Mouse (Mus musculus): ENCODE measurements around the gene Afap1.

Afap1 gene

DNA sequence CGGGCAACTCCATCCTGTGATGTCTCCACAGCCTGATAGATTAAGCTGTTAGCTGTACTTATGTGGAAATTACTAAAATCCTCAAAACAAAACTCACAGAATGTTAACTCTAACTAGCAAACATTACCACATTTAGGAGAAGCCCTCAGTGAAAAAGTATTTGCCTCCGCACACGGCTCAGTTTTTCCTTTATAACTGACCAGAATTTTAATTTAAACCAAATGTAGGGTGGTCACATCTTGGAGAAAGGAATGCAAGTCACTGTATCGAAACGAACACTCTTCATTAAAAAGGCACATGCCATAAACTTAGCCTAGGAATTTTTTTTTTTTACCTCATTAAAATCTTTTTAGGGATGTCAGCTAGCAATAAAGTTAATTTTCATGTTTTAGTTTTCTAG is 87.4 kb downstream of the Afap1 start:
- DNase-seq = no peak

DNA sequence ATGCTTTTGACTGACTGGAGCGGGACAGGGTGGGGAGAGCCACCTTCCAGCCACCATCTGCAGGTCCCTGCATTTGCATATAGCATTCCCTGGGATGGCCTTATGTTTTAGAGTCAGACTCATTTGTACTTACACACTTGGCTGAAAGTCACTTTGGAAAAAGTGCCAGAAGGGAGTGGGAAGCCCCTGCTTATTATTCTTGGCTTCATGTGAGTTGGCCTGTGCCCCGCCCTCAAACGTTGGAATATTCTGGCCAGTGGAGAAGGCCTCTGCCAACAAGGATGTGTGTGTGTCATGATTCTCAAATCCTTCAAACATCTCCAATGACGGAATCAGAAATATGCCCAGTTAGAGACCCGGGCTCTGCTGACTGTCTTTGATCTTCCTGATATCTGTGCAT is 88.2 kb downstream of the Afap1 start:
- DNase-seq = no peak

DNA sequence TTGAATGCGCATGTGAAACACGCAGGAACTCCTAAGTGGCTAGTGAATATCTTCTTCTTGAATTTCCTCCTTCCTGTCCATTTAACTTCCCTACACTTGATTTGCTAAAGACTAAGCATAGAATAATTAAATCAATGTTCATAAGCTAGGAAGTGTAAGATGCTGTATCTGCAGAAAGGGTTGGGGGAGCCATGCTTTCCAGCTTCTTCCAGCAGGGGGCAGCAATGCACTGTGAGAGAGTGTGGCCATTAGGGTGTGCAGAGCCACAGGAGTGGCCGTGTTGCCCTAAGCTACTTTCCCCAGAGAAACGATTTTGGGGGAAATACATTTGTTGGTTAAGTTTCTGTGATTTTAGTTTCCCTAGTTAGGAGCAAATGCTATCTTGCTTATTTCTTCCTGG is 88.9 kb downstream of the Afap1 start:
- peak; percentile 45 to 78 for DNase-seq

DNA sequence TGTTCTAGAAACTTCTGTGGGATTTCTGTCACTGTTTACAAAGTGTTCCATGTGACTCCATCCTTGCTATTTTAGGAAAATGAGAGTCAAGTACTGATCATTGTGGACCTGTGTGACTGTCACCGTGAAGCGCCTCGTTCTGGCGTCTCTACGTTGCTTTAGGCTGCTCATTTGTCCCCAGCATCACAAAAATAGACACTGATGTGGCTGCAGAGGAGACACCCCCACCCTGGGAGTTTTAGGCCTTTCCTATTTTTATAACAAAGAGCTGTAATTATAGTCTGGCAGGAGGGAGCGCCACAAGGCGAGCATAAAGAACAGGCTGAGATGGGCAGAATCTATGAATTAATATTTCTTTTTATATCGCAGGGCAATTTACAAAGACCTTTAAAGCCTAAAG is 92.5 kb downstream of the Afap1 start:
- no peak for DNase-seq

DNA sequence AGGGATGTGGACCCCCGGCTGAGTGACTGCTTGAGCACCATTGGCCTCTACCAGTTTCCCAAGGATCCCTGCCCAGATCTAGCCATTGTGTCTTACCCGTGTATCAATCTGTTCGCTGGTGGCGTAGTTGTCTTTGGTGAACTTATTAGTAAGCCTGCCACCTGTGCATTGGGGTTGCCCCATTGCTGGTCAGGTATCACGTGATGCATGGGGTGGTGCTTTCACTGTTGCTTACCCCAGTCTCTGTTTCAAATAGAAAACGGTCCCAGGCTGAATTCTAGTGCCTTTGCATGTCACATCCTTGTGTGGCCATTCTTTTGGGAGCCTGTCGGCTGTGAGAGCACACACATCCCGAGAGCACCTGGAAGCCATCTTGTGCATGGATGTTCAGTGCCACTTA is 95.0 kb downstream of the Afap1 start:
- no peak for DNase-seq

DNA sequence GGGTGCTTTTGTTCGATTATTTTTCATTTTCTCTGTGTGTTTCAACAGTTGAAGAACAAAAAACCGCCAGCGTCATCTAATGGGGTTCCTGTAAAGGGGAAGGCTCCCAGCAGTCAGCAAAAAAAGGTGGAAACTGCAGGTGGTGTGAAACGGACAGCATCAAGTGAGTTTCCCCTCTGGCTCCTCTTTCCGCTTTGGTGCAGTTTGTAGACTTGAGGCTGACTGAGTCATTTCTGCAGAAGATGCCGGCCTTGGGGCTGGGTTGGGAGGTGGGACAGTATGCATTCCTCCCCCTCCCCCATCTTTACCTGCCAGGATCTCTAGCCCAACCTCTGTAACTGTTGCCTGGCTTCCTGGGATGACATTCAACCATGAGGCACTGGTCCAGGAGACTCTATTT is 96.4 kb downstream of the Afap1 start:
- no peak for DNase-seq

DNA sequence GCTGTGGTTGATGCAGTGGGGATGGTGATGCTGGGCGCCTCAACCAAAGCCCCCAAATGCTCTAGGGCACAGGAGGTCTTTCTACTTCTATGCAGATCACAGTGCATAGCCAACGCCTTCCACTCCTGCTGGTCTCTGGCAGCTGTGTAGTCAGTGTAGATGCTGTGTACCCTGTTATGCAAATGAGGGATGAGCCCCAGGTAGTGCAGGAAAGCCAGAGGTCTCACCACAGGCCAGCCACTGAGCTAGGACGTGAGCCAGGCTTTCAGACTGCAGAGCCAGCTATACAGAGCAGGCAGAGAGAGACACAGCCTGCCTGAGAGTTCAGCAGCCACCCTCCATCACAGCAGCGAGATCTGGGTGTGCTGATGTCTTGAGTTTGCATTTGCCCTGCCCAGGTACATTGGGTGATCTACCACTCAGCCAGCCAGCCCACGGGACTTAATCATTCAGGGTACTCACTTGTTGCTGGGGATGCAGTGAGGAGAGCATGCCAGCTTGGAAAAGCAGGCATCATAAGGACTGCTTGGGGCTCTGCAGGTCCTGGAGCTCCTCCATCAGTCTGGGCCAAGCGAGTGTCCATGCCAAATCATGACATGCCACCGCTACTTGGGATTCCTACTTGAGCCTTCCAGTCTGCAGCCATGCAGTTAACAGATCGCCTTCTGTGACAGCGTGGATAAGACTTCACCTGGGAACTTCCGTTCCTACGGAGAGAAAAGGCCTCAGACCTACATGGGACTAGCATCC is 97.0 kb downstream of the Afap1 start:
- DNase-seq = no peak

DNA sequence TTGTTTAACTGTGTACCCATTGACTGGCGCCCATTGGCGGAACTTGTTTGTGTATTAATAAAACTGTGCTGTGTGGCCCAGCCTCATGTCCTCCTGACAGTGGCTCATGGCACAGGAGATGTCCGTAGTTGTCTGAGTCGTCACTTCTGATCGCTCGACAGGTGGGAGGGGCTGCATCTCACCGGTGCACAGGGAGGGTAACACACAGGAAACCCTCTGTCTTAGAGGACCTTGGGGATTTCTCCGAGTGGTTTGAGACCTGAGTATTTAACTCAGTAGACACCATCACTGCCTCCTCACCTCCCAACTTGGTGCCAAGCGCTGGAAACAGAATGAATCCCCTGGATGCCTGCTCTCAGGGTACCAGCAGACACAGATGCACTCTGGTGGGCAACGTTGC is 110.7 kb downstream of the Afap1 start:
- no peak for DNase-seq

DNA sequence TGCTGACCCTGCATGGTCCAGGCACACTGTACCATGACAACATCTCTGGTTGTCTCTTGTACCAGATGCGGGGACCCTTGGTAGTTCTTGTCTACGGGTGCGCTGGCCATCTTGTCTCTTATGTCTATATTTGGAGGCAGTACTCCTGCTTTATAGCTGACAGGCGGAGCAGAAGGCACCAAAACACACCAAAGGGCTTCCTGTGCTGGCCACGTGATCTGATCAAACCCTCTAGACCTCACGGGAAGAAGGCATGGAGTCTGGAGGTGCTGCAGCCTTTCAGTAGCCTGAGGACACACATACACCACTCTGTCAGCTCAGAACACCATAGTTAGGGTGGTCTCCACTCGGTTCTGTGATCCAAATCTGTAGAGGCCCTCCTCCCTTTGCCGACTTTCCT is 113.0 kb downstream of the Afap1 start:
- DNase-seq = no peak

DNA sequence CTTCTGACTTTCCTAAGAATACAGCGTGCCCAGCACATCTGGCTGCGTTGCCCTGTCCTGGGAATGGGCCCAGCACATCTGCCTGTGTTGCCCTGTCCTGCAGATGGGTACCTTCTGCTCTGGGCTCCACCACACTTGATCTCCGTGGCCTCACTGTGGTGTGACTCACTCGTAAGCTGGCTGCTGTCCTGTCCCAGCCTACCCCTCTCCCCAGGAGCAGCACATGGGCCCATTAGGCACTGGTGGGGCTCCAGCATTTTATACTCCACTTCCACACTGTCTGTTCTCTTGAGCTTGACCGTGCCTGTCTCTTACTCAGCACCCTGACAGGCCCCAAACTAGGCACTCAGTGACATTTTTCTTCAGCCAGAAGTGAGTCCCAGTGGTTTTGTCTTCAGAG is 113.5 kb downstream of the Afap1 start:
- no peak for DNase-seq

DNA sequence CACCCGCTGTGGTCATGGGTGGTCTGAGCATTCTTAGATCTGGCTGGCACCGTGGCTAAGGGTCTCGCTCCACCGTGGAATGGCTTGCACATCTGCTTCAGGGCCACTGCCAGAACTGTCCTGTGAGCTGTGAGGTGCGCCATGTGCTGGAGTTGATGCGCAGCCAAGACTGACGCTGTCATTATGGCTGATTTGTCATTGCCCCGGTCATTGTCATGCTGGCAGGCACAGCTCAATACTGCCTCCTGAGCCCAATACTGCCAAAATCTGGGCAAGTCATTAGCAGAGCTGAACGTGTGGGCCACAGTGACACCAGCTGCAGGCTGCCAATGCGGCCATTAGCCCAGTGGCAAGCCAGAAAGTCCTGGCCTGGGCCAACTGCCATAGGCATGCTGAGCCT is 114.5 kb downstream of the Afap1 start:
- DNase-seq = no peak

DNA sequence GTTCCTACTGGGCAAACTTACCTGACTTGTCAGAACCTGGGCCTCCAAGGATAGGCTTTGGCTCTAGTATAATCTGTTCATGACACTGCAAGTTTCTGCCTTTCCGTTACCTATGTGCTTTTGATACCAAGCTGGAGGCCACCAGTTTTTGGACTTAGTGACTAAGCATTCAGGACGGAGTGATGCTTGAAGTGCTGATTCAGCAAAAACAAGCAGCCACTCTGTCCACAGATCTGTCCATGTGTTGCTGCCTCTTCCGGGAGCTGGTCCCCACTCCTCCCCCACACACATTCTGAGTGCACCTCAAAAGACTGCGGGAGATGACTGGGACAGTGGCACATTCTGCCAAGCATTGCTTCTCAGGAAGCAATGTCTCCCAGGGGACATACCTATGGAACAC is 116.3 kb downstream of the Afap1 start:
- DNase-seq = no peak

DNA sequence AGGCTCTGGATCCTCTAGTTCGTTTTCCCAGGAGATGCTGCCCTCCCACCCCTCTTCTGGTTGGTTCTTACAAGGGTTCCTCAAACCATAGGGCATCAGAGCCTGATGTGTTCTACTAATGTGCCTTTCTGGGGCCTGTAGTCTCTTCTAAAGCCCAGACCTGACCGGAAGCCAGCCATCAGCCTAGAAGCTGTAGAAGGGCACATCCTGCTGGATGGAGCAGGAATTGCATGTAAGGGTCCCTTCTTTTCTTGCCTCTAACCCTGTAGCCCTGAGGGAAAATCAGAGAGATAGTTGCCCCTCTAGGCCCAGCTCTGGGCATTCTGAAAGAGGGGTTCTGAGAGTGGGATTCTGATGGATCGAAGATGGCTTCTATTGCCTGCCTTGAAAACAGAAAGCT is 125.2 kb downstream of the Afap1 start:
- no peak for DNase-seq

DNA sequence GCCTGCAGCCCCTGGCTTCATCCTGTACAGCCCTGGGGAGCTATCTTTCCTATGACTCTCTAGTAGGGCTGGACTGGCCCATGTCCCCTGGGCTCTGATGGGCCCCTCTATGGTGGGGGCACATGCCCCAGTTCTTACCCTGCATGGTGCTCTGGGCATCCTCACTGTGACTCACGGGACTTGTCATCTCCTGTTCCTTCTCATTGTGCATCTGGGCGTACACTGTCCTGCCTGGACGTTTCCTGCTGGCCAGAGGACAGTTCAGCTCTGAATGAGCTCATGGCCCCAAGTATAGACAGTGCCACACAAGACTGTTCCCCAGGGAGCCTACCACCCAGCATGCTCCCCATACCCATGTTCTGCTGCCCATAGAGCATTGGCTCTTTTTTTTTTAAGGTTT is 128.0 kb downstream of the Afap1 start:
- DNase-seq = no peak

DNA sequence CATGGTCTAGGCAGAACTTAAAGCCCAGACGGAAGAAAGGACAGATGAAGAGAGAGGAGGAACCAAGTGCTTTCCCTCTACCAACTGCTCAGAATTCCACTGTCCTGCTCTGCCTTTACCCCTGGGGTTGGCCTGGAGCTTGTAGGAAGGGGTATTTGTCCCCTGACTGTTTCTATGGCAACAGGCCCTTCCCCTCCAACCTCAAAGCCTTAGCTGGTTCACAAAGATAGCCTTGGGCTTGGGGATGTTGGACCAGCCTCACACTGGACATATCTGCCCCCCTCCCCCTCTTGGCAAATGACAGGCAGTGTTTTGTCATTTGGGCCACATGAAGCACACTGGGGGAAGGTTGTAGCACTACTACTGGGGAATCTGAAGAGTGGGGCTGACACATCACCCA is 129.2 kb downstream of the Afap1 start:
- DNase-seq = no peak

DNA sequence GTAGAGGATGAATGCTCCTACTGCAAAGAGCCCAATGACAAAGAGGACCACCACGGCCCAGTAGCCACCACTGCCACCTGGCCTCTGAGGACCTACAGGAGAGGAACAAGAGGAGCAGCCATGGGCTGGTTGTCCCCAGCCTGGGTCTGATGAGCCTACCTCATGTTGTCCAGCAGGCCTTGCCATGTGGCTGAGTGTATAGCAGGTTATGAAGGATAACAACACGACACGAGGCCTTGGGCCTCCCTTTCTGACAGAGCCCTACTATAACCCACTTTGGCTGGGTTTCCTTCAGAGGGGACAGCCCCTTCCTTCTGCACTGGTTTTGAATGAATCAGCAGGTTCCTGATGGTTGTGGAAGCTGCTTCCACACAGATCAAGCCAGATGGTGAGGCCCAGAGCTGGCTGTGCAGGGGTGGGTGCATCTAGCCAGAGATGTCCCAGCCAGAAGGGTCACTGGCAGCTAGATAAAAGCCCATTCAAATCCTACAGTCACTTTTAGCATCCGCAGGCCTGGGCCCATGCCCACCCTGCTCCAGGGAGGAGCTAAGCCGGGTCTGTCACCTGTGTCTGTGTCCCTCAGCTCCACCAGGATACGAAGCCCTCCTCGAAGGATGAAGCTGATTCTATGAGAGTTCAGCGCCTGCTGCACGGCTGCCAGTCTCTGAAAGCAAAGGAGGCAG is 131.0 kb downstream of the Afap1 start:
- DNase-seq = no peak

DNA sequence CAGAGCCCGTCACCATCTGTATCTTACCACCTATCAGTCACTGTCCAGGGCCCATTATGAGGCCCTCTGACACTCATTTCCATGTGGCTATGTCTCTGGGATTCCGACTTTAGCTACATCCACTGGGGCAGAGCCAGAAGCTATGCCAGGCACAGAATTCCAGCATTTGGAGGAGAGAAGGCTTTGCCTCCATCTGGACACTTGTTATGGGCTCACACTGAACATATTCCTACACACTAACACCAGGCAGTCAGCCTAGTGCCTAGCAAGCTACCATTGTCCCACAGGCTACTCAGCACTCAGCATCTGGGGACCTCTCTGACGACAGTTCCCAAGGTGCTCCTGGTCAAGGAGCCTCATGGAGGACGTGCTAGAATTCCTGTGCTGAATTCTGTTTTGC is 132.0 kb downstream of the Afap1 start:
- DNase-seq = no peak

DNA sequence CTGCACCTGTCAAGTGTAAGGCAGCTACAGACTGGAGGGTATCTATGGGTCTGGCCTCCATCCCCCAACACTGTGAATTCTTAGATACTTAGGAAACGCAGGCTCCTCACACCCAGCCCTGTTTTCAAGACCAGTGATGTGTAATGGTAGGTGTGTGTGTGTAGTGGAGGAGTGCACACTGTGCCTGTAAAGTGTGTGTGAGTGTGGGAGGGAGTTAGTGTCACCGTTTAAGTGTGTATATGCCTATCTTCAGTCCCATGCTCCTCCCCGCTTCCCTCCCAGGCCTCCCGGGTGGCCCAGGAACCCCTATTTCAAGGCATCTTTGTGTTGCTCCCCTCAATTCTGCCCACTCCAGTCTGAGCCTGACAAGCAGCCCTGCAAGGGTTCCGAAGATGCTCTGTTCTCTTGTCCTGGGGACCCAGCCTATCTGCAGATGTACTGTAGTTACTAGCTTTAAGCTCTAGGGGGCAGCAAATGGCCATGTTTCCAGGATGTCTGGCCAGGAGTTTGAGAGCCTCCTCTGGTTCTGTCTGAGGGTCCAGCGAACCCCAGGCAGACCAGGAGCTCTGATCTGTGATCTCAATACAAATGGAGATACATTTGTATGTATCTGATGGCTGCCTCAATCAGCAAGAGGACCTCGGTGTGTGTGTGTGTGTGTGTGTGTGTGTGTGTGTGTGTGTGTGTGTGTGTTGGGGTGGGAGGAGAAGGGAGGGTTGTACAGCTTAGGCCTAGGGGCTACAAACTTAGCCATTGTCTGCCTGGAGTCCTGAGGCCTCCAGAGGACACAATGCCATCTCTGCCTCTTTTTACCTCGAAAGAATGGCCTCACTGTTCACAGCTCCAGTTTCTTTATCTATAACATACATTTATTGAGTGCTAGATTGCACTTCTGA is 140.7 kb downstream of the Afap1 start:
- DNase-seq = peak in 1 of 2 experiments; percentile 15

DNA sequence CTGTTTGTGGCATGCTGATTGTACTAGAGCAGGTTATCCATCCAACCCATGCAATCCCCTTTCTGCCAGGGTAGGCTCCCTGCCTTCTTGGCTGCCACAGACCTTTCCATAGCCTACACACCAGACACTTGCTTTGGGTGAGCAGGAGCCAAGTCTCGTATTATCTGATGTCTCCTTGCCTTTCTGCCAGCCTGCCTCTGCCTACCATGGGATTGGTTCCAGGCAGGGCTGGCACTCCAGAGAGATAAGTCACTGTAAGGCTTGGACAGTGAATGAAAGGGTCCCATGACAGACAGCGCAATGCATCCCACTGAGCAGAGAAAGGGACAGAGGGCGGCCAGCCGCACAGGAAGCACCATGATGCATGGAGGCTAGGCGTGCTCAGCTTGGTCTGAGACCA is 146.5 kb downstream of the Afap1 start:
- no peak for DNase-seq

DNA sequence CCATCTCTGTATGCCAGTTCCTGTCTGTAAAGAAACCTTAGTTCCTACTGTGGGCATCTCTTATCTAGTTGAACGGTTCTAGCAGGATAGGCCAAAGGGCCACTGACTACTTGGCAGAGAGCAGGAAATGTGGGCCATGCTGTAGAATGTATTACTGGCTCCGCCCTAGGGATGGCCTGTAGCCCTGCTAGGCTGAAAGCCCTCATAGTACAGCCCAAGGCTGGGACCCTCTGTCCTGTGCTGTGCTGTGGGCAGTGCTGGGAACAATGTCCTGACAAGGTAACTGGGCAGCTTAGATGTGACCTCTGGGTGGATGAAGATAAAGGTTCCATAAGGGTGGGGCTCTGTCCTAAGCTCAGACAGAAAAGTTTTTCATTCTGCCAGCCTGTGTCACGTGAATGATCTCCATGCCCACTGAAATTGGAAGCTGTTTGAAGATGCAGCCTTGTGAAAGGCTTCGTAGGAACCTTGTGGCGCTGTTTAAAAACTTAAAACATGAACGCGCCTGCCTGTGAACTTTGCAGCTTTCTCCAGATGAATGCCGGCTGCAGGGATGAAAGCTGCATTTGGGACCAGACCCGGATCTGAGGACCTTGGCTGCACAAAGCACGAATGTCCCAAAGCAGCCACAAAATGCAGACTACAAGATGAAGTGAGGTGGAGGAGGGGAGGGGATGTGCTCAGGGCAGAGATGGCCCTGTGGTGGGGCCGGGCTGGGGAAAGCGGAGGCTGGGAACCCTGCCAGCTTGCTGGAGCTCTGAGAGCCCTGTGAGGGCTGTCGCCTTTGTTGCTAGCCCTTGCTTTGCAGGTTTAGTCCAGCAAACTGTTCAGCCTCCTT is 147.5 kb downstream of the Afap1 start:
- no peak for DNase-seq

DNA sequence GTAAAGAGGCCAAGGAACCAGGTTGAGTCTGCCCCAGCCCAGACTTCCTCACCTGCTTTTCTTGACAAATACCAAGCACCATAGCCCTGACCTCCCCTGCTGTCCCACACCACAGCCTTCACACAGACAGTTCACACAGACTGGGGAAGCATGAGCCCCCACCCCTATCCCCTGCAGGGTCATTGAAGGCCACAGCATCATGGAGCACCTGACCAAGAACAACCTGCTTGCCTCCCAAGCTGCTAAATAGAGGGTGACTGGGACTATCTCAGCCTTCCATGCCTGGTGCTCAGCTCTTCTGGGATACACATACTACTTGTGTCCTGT is 148.1 kb downstream of the Afap1 start:
- no peak for DNase-seq

DNA sequence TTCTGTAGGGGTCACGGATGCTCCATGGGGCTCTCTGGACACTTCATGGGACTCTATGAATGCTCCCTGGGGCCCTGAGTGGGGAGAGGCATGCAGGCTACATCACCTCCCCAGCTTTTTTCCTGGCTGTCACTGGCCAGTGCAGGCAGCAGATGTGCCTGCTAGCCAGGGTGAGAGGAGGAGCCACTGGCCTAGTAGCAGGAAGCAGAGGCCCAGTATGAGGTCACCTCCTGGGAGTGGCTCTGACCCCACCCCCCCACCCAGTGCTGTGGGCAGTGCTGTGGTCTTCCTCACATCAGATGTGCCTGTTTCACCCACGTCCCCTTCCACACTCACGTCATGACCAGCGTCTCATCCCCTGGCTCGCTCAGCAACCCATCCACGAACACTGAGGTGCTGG is 148.6 kb downstream of the Afap1 start:
- no peak for DNase-seq

DNA sequence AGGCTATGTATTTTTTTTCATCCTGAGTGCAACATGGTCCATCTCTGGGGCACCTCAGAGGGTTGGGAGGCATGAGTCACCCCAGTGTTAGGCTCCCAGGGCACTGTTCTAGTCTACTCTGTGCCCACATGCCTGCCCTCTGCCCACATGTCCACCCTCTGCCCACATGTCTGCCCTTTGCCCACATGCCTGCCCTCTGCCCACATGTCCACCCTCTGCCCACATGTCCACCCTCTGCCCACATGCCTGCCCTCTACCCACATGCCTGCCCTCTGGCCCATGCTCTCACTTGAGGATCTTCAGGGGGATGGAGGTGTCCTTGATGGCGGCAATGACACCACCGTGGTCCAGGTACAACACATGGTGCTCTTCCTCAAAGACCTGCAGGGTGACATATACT is 150.0 kb downstream of the Afap1 start:
- DNase-seq = no peak
